Mouse (Mus musculus): ENCODE data around the gene Arl8b. TPM values are rescaled to one million over a fixed set of nuclear protein-coding genes. Genes with fewer than 3 reads are reported as not detected.

Gene Arl8b
- polyA plus RNA-seq (2015; fragmentation: Nextera tagmentation; extraction: Ambion mirVana) = 33.2 and 34.5 TPM in 2 replicates

GRCm38 (mm10) chr6:108782526-108783183, at the start of gene Arl8b:
Arl8b (plus strand) TSS chr6:108783099.
- peak; percentile 97 for DNase-seq
- no peaks in the 10 kb centered on the region for H3K27me3 ChIP-seq (ENCODE audit: insufficient read depth, low read length)
- WGBS (ENCODE audit: insufficient replicate concordance) = 12% methylated on average over 36 of the region's 36 CpGs
- H3K4me1 ChIP-seq (ENCODE audit: insufficient read depth) = peaks cover 16% of the 10 kb centered on the region
- H3K4me2 ChIP-seq (ENCODE audit: low read depth, low read length) = peak within 1 kb of the TSS; percentile 85
- peak within 1 kb of the TSS; percentile 91 for H3K9ac ChIP-seq (replicated peaks)
- TF ChIP-seq CTCF (IDR thresholded peaks at IDR 0.05; ENCODE audit: low read depth) (peak; percentile 97), EP300 (IDR thresholded peaks at IDR 0.05; ENCODE audit: low read depth) (peak; percentile 55; the same call in 1 of the 2 replicates)
- ATAC-seq = peak; percentile 92
- peak within 1 kb of the TSS; percentile 88 for H3K27ac ChIP-seq (ENCODE audit: low read depth)
- H3K9me3 ChIP-seq (ENCODE audit: low read length) = no peaks in the 10 kb centered on the region
- H3K36me3 ChIP-seq (replicated peaks; ENCODE audit: insufficient read depth, low read length) = no peaks in the 10 kb centered on the region
- H3K4me3 ChIP-seq (ENCODE audit: low read depth, low read length) = peak within 1 kb of the TSS; percentile 96

GRCm38 (mm10) chr6:108735910-108736750, 46.8 kb upstream of the Arl8b start:
- Histone ChIP-seq H3K4me3 (ENCODE audit: low read depth, low read length) (no peak overlapping the region), H3K27me3 (ENCODE audit: insufficient read depth, low read length) (no peaks in the 10 kb centered on the region), H3K4me2 (ENCODE audit: low read depth, low read length) (no peak overlapping the region), H3K9ac (replicated peaks) (no peak overlapping the region), H3K27ac (ENCODE audit: low read depth) (no peak overlapping the region), H3K4me1 (ENCODE audit: insufficient read depth) (no peaks in the 10 kb centered on the region), H3K36me3 (replicated peaks; ENCODE audit: insufficient read depth, low read length) (no peaks in the 10 kb centered on the region), H3K9me3 (ENCODE audit: low read length) (no peaks in the 10 kb centered on the region)
- WGBS (ENCODE audit: insufficient replicate concordance) = 46% methylated on average over 9 of the region's 9 CpGs
- DNase-seq = peak; percentile 77
- ATAC-seq = peak; percentile 44; the same call in 1 of the 2 replicates
- TF ChIP-seq CTCF (IDR thresholded peaks at IDR 0.05; ENCODE audit: low read depth) = peak; percentile 83
- TF ChIP-seq EP300 (IDR thresholded peaks at IDR 0.05; ENCODE audit: low read depth) = no peak

- DNase-seq = no peak
- H3K4me3 ChIP-seq (ENCODE audit: low read depth, low read length) = no peak overlapping the region
- no peak overlapping the region for H3K4me2 ChIP-seq (ENCODE audit: low read depth, low read length)
- no peaks in the 10 kb centered on the region for H3K36me3 ChIP-seq (replicated peaks; ENCODE audit: insufficient read depth, low read length)
- H3K27me3 ChIP-seq (ENCODE audit: insufficient read depth, low read length) = no peaks in the 10 kb centered on the region
- TF ChIP-seq EP300 (IDR thresholded peaks at IDR 0.05; ENCODE audit: low read depth) (no peak), CTCF (IDR thresholded peaks at IDR 0.05; ENCODE audit: low read depth) (no peak)
- WGBS (ENCODE audit: insufficient replicate concordance) = 72% methylated on average over 9 of the region's 9 CpGs
- no peaks in the 10 kb centered on the region for H3K4me1 ChIP-seq (ENCODE audit: insufficient read depth)
- no peaks in the 10 kb centered on the region for H3K9me3 ChIP-seq (ENCODE audit: low read length)
- ATAC-seq = no peak
- no peak overlapping the region for H3K27ac ChIP-seq (ENCODE audit: low read depth)
- H3K9ac ChIP-seq (replicated peaks) = no peak overlapping the region
Observed at GRCm38 (mm10) chr6:108738463-108739203, 44.3 kb upstream of the Arl8b start.

- no peak for DNase-seq
- Histone ChIP-seq H3K4me2 (ENCODE audit: low read depth, low read length) (no peak overlapping the region), H3K4me3 (ENCODE audit: low read depth, low read length) (no peak overlapping the region), H3K27ac (ENCODE audit: low read depth) (no peak overlapping the region), H3K4me1 (ENCODE audit: insufficient read depth) (no peaks in the 10 kb centered on the region), H3K9ac (replicated peaks) (no peak overlapping the region), H3K36me3 (replicated peaks; ENCODE audit: insufficient read depth, low read length) (no peaks in the 10 kb centered on the region), H3K27me3 (ENCODE audit: insufficient read depth, low read length) (no peaks in the 10 kb centered on the region), H3K9me3 (ENCODE audit: low read length) (no peaks in the 10 kb centered on the region)
- WGBS (ENCODE audit: insufficient replicate concordance) = 69% methylated on average over 4 of the region's 4 CpGs
- no peak for TF ChIP-seq EP300 (IDR thresholded peaks at IDR 0.05; ENCODE audit: low read depth)
- TF ChIP-seq CTCF (IDR thresholded peaks at IDR 0.05; ENCODE audit: low read depth) = no peak
- no peak for ATAC-seq
Observed at GRCm38 (mm10) chr6:108740579-108740978, 42.3 kb upstream of the Arl8b start.

- no peak for ATAC-seq
- 77% methylated on average over 5 of the region's 5 CpGs for WGBS (ENCODE audit: insufficient replicate concordance)
- H3K4me2 ChIP-seq (ENCODE audit: low read depth, low read length) = no peak overlapping the region
Observed at GRCm38 (mm10) chr6:108743730-108744129, 39.2 kb upstream of the Arl8b start.

GRCm38 (mm10) chr6:108751324-108751723, 31.6 kb upstream of the Arl8b start:
- no peak for TF ChIP-seq CTCF (IDR thresholded peaks at IDR 0.05; ENCODE audit: low read depth)
- no peak for TF ChIP-seq EP300 (IDR thresholded peaks at IDR 0.05; ENCODE audit: low read depth)
- H3K4me3 ChIP-seq (ENCODE audit: low read depth, low read length) = no peak overlapping the region
- H3K4me1 ChIP-seq (ENCODE audit: insufficient read depth) = no peaks in the 10 kb centered on the region
- H3K9me3 ChIP-seq (ENCODE audit: low read length) = no peaks in the 10 kb centered on the region
- no peak for DNase-seq
- no peaks in the 10 kb centered on the region for H3K27me3 ChIP-seq (ENCODE audit: insufficient read depth, low read length)
- H3K36me3 ChIP-seq (replicated peaks; ENCODE audit: insufficient read depth, low read length) = no peaks in the 10 kb centered on the region
- H3K4me2 ChIP-seq (ENCODE audit: low read depth, low read length) = no peak overlapping the region
- 67% methylated on average over 7 of the region's 7 CpGs for WGBS (ENCODE audit: insufficient replicate concordance)
- H3K27ac ChIP-seq (ENCODE audit: low read depth) = no peak overlapping the region
- ATAC-seq = no peak
- no peak overlapping the region for H3K9ac ChIP-seq (replicated peaks)

More at GRCm38 (mm10) chr6:108743730-108744129, 39.2 kb upstream of the Arl8b start:
- Histone ChIP-seq H3K4me3 (ENCODE audit: low read depth, low read length) (no peak overlapping the region), H3K27me3 (ENCODE audit: insufficient read depth, low read length) (no peaks in the 10 kb centered on the region), H3K36me3 (replicated peaks; ENCODE audit: insufficient read depth, low read length) (no peaks in the 10 kb centered on the region), H3K9me3 (ENCODE audit: low read length) (no peaks in the 10 kb centered on the region), H3K9ac (replicated peaks) (no peak overlapping the region), H3K4me1 (ENCODE audit: insufficient read depth) (no peaks in the 10 kb centered on the region), H3K27ac (ENCODE audit: low read depth) (no peak overlapping the region)
- no peak for TF ChIP-seq EP300 (IDR thresholded peaks at IDR 0.05; ENCODE audit: low read depth)
- TF ChIP-seq CTCF (IDR thresholded peaks at IDR 0.05; ENCODE audit: low read depth) = no peak
- no peak for DNase-seq

All from liver, postnatal 0 days (tissue).